28 mouse cellular contexts compared by ENCODE assay signal in the genomic region with DNA sequence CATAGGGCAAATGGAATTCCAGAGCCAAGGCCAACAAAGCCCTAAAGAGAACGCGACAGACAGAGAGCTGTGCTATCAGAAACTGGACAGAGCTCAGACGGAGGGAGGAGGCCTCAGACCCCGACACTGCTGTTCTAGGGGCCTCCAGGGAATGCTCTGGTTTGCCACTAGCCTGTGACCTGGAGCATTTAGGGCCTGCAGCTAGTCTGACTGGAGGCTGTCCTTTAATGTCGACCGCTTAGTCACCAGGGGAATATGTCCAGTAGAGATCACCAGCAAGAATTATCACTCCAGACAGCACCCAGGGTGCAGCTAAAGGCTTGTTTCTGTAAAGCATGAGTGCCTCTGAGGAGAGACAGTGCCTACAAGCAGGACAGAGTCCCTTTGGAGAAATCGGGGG. TPM values are rescaled to one million over a fixed set of nuclear protein-coding genes. Genes with fewer than 3 reads are reported as not detected.
DNase-seq lines count a peak whose midpoint lies in the region; ATAC-seq lines count a peak whose summit lies in the region.
"Had no signal": no experiment of that assay in that cellular context is flagged by ENCODE, and none has a peak within 500 bp of the region (broad histone marks: within the 10 kb centered on the region; RNA-seq: fewer than 3 reads in every experiment).

No protein-coding gene starts in this region.

- peaks cover 44% of the 10 kb centered on the region for H3K4me1 ChIP-seq in heart, embryonic 12.5 days (replicated peaks)
- H3K4me1 ChIP-seq: embryonic facial prominence, embryonic 12.5 days; embryonic facial prominence, embryonic 15.5 days; intestine, embryonic 15.5 days; kidney, embryonic 15.5 days had no signal

- no peak overlapping the region for H3K4me3 ChIP-seq in heart, embryonic 12.5 days
- H3K4me3 ChIP-seq: embryonic facial prominence, embryonic 12.5 days; embryonic facial prominence, embryonic 15.5 days; gastrocnemius, adult 2 months; hindbrain, embryonic 10.5 days; hindbrain, embryonic 13.5 days; intestine, embryonic 15.5 days; kidney, embryonic 15.5 days had no signal

- peaks cover 85% of the 10 kb centered on the region for H3K36me3 ChIP-seq in heart, embryonic 12.5 days

- H3K27me3 ChIP-seq in heart, embryonic 12.5 days (replicated peaks), result no peaks in the 10 kb centered on the region
- H3K27me3 ChIP-seq: CH12.LX; embryonic facial prominence, embryonic 12.5 days; embryonic facial prominence, embryonic 15.5 days; hindbrain, embryonic 13.5 days; intestine, embryonic 15.5 days; kidney, embryonic 15.5 days; Patski had no signal

- 47% methylated on average over 7 of the region's 7 CpGs for WGBS in heart, embryonic 12.5 days

- DNase-seq in adrenal gland, adult 2 months, result peak; percentile 63
- no peak for DNase-seq in adrenal gland, postnatal 10 days
- peak; percentile 19 to 40 for DNase-seq in cerebellum, postnatal 25 days
- no peak for DNase-seq in cerebellum, adult 11 months
- no peak for DNase-seq in heart, adult 8-10 months (ENCODE audit: low spot score)
- DNase-seq: adrenal gland, postnatal 14 days; B cell, adult 2 months; cerebellum, adult 9-10 months; cerebellum, postnatal 14 days; forebrain, postnatal 0 days; gastrocnemius, adult 2 months; gastrocnemius, postnatal 14 days; heart, adult 11 months; heart, postnatal 10 days; kidney, adult 11 months; kidney, adult 8-10 months had no signal

- ATAC-seq in heart, embryonic 12.5 days (ENCODE audit: insufficient number of reproducible peaks, low FRiP score), result no peak
- ATAC-seq: forebrain, embryonic 14.5 days; forebrain, postnatal 0 days; hindbrain, embryonic 16.5 days; intestine, embryonic 15.5 days; Patski had no signal

- 0 out of 2 replicates have a peak overlapping the region, but pooled peaks have one; percentile 14 for H3K9ac ChIP-seq in heart, embryonic 12.5 days
- H3K9ac ChIP-seq: embryonic facial prominence, embryonic 12.5 days; embryonic facial prominence, embryonic 15.5 days; forebrain, postnatal 0 days; hindbrain, embryonic 13.5 days; intestine, embryonic 15.5 days; kidney, embryonic 15.5 days had no signal

- peak overlapping the region; percentile 58; the same call in 1 of the 2 replicates for H3K27ac ChIP-seq in heart, embryonic 12.5 days (ENCODE audit: poor library complexity, severe bottlenecking)
- H3K27ac ChIP-seq: embryonic facial prominence, embryonic 12.5 days; embryonic facial prominence, embryonic 15.5 days; gastrocnemius, adult 2 months; hindbrain, embryonic 10.5 days; intestine, embryonic 15.5 days; kidney, embryonic 15.5 days had no signal

- no peak overlapping the region for H3K4me2 ChIP-seq in heart, embryonic 12.5 days
- H3K4me2 ChIP-seq: embryonic facial prominence, embryonic 12.5 days; embryonic facial prominence, embryonic 15.5 days; hindbrain, embryonic 13.5 days; intestine, embryonic 15.5 days; kidney, embryonic 15.5 days had no signal

- H3K9me3 ChIP-seq in heart, embryonic 12.5 days (replicated peaks), result no peaks in the 10 kb centered on the region
- H3K9me3 ChIP-seq: embryonic facial prominence, embryonic 12.5 days; embryonic facial prominence, embryonic 15.5 days; G1E; hindbrain, embryonic 10.5 days; hindbrain, embryonic 13.5 days; intestine, embryonic 15.5 days; kidney, embryonic 15.5 days had no signal

RNA-seq across cellular contexts. Expression of a gene that starts 32.2 kb away (rescaled TPM):
- 100 to 1,000 TPM in 1 of 2 experiments, 10 to 100 TPM in 1; 97.6 to 121 TPM for total RNA-seq in adrenal gland, adult 2 months (2021)
- polyA plus RNA-seq in adrenal gland, adult 2 months (2012; rRNA removed), result 24.4 and 26.2 TPM in 2 replicates
- total RNA-seq in adrenal gland, postnatal 10 days (2021), result 10 to 100 TPM; 85.8 to 88.5 TPM
- 22.9 and 24.3 TPM in 2 replicates for polyA plus RNA-seq in heart, embryonic 12.5 days (2016; fragmentation: Nextera tagmentation; extraction: Ambion mirVana)
- 100 to 1,000 TPM; 163 to 187 (median 182) TPM for total RNA-seq in heart, adult 8-10 months (2022)

RNA-seq across cellular contexts. Expression of a gene that starts 45.3 kb away (rescaled TPM):
- total RNA-seq in adrenal gland, adult 2 months (2021), result 1,000 to 10,000 TPM; 1,030 to 1,071 TPM
- polyA plus RNA-seq in adrenal gland, adult 2 months (2012; rRNA removed), result 157 and 194 TPM in 2 replicates
- 1,000 to 10,000 TPM; 1,004 to 1,027 TPM for total RNA-seq in adrenal gland, postnatal 10 days (2021)
- 377 and 402 TPM in 2 replicates for polyA plus RNA-seq in heart, embryonic 12.5 days (2016; fragmentation: Nextera tagmentation; extraction: Ambion mirVana)
- total RNA-seq in heart, adult 8-10 months (2022), result 100 to 1,000 TPM; 525 to 697 (median 601) TPM

Comparison
In these comparisons a context has a peak if more than half of its experiments do, and no peak if none do; other contexts are left out.
1. DNase-seq: peak in adrenal gland, adult 2 months (single experiment) and cerebellum, postnatal 25 days (2 of 2); none in adrenal gland, postnatal 10 days (single experiment), cerebellum, adult 11 months (single experiment) and heart, adult 8-10 months (single experiment).